Mouse (Mus musculus) left cerebral cortex, postnatal 36 days (tissue): ENCODE data around the gene Srgn. TPM values are rescaled to one million over a fixed set of nuclear protein-coding genes. Genes with fewer than 3 reads are reported as not detected.
"Not testable (repeated sequence)": the region's sequence is repeated elsewhere in the genome, so short reads cannot be mapped to it uniquely, and the experiment has no call there.

Experiments used
- DNase-seq, 2 experiments: peaks; one replicate each; pipeline ENCODE4 v3.0.0; 2021 to 2022; ENCODE audit warnings: low spot score in 2 of 2, mixed read lengths in 1 of 2
- intact Hi-C: fragments of 180-260 bp; cut with DNase I; formaldehyde crosslinking; loops from one replicate; pipeline ENCODE4 v1.15.1; 2025
- total RNA-seq, 2 experiments: library from RNA; stranded (reverse); gene quantifications; 2 replicates each; pipeline ENCODE4 v1.2.3; 2021

Srgn gene
- total RNA-seq, 2 experiments from 2014 or later, result 7.7 to 8.9 TPM

DNA sequence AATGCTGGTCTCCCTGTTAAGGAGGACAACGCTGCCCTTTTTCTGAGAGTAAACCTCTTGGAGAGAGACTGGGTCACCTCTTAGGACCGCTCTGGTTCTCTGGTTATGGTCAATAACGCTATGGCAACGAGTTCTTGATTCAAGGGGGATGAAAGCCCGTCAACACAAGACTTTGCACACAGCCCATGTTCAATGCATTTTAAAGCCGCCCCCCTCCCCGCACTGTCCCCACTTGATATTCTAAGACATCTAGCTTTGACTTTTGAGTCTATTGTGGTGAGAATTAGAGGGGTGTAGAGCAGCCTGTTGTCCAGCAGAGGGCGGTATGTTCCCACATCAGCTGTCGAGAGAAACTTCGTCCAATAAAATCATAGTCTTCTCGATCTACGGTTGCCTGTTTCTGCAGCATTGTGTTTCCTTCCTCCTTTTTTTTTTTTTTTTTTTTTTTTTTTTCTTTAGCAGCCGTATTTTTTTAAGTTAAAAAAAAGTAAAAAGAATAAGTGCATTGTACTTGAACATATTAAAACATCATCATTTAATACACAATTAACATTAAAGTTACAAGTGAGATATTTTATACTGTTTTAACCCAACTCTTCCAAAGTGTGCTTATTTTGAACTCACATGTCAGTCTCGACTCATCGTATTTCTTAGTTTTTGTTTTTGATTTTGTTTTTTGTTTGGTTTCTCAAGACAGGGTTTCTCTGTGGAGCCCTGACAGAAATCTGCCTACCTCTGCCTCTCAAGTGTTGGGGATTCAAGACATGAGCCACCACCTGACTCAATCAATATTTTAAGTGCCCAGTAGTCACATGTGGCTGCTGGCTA lies 26.9 kb downstream of the Srgn start:
- DNase-seq, result peak; percentile 36 to 51
- intact Hi-C loops, result loop anchor here (2.0 kb wide), 1 partner anchor 50 kb away; no protein-coding TSS in a partner anchor

DNA sequence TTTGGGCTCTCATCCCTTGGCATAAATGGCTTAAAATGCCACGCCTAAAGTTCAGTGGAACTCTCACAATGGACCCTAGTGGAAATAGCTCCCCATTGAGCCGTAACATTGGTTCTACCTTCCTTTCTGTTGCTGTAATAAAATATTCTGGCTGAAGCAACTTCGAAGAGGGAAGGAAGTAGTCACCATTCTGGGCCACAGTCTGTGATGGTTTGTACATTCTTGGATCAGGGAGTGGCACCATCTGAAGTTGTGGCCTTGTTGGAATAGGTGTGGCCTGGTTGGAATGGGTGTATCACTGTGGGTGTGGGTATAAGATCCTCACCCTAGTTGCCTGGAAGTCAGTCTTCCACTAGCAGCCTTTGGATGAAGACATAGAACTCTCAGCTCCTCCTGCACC lies 35.6 kb downstream of the Srgn start:
- intact Hi-C loops, DNase-seq: not testable (repeated sequence)

DNA sequence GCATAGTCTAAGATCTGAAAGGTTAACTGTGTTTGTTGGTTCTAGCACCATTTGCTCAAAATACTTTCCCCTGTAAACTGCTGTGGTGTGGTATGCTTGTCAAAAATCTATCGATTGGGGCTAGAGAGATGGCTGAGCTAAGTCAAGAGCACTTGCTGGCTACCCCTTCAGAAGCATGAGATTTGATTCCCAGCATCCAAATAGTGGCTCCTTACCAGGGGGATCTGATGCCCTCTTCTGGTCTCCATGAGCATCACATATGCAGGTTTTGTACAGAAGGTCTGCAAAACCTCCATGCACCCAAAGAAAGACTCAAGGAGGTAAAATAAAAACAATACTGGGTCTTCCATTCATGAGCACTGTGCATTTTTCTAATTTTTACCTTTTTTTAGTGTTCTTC lies 39.0 kb downstream of the Srgn start:
- intact Hi-C loops, result loop anchor here (5.0 kb wide), 1 partner anchor 41 kb away; the partner anchor contains the start of genes 4930507D05Rik and Supv3l1
- DNase-seq, result peak in 1 of 2 experiments; percentile 26

DNA sequence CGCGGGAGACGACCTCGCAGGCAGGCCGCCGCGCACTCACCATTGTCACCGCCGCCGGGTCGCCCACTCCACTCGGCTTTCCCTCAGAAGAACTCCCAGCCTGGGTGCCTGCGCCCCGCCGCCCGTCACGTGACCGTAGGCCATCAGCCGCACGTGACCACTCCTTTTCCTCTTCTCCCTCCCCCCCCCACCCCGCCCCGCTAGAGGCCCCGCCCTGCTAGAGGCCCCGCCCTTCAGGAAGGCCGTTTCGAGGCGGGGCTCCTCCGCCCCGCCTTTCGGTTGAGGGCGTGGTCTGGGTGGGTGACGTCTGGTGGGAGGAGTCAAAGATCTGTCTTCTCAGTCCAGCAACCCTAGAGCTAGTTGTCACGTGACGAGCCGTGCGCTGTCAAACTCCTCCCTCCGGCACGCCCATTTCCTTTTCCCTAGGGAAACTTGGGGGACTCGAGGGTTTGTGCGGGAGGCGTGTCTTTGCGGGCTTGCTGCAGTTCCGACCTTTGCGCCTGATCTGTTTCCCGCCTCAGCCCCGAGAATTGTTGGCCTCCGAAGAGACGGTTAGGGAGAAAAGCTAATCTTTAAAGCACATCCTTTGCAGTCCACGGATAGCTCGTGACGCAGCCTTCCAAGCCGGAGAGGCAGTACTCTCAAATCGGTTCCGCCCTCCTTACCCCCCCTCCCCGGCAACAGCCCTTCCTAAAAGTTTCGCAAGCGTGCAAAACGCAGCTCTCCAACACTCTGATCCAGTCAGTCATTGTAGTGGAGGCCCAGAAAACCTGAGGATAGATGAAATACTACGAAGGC lies 40.4 kb downstream of the Srgn start, which contains the start of gene Vps26a:
TSS of gene Vps26a (minus strand) at position 188 of the 798 bp plus-strand sequence.
- DNase-seq, result peak; percentile 97
- intact Hi-C loops, result loop anchor here (1.0 to 5.0 kb wide), 2 partner anchors 40 to 147 kb away; partner anchors contain the start of genes 4930507D05Rik and Supv3l1

DNA sequence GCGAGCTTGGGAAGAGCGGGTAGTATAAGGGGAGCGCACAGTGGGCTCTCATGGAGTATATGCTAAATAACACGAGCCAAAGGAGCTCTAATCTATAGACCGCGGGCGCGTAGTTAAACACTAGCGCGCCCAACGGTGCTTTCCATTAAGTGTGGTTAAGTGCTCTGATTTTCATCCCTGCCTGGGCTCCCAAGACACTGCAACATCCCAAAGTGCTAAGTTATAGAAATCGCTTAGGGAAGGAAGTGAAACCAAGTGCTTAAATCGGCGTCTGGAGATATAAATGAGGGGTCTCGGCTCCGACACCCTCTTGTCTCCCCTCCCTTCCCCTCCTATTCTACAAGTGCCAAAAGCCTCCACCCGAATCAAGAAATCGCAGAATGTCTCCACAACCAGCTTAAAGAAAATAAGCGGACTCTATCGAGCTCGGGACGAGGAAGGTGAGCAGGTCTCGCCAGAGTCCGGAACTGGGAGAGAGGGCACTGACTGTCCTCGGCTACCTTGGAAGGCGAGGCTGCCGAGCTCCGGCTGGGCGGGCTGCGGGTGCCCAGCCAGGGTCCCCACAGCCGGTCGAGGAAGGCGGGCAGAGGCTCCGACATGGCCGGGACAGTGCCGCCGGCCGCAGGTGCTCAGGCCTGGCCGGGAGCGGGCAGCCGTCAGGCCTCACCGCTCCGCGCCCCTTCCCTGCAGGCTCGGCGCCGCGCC lies 41.2 kb downstream of the Srgn start:
- no peak for DNase-seq
- intact Hi-C loops, result loop anchor here (1.0 to 5.0 kb wide), 2 partner anchors 39 to 146 kb away; partner anchors contain the start of genes 4930507D05Rik and Supv3l1

DNA sequence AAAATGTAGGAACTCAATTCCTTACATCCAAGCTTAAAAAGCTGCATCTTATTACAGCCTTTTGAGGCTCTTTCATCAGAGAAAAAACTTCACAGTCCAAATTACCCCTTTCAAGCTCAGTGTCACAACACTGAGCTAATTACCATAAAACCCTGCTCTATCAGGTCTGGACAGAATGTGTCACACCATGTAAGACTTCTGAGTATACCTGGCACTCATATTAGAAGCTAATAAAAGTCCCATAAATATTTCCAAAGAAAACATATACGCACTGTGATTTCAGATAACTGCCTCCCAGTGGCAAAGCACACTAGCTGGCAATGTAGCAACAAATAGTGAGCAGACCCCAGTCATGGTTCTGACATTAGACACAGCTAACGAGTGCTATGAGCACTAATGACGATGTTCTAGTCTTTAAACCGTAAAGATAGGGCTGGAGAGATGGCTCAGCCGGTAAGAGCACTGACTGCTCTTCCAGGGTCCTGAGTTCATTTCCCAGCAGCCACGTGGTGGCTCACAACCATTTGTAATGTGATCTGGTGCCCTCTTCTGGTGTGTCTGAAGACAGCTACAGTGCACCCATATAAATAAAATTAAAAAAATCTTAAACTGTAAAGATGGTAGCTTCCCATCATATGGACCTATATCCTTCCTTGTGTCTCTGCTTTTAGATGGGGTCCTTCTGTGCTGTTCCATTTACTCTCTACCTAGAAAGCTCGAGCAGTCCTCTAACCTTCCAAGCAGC lies 46.0 kb downstream of the Srgn start:
- no peak for DNase-seq
- intact Hi-C loops, result no loop called here

DNA sequence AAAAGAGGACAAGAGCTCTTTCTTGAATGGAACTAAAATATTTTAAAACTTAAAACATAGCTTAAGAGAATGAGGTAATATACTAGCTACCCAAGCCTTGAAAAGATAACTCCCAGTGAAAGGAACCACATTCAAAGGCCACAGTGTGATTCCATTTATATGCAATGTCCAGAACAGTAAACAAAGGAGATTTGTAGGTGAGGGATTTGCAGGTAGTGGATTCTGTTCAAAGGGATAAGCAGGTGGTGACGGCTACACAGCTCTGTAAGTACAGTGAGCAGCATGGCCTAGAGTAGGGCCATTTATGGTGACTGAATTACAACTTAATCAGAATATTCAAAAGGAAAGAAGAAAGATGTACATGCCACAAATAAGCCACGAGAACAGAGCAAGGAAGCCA lies 50.3 kb downstream of the Srgn start:
- DNase-seq, result no peak
- intact Hi-C loops, result no loop called here

DNA sequence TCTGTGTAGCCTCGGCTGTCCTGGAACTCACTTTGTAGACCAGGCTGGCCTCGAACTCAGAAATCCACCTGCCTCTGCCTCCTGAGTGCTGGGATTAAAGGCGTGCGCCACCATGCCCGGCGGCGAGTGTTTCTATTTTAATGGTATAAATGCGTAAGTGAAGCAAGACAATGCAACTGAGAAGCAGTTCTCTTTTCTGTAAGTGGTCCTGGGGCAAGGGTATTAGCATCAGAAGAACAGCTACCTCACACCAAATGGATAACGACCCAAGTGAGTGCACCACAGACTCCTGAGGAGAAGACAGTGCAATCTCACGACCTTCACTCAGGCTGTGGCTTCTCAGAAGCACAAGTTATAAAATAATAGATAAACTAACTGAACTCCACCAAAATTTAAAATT lies 52.3 kb downstream of the Srgn start:
- intact Hi-C loops, result no loop called here
- DNase-seq, result no peak

DNA sequence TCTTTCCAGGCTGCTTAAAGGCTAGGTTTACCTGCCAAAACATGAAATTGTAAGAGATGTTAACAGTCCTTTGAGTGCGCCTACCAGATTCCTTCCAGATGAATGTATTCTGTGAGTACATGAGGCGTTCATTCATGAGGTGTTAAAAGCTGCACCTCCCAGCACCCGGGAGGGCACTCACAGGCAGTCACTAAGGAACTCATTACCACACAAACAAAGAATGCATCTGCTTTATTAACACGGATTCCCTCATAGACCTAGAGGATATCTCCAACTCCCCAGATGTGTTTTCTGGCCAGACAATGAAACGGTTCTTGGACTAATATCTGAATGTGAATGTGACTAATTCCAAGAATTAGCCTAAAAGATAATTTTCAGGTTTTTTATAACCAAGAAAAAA lies 56.1 kb downstream of the Srgn start:
- intact Hi-C loops, result no loop called here
- DNase-seq, result no peak

DNA sequence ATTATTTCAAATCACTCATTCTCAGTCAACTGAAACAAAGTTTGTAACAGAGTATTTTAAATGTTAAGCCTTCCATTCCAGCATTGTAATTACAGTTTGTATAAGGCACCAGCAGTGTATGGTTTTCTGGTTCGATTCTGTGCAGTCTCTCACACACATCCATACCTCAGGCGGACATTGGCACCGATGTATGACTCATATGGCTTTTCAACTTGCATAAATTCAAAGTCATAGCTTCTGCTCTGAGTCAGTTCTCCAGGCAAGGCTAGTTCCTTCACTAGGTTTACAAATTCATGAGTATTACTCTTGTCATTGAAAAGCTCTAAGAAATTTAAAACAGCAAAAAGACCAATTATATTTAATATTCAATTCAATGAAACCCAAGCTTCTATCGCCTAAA lies 57.5 kb downstream of the Srgn start:
- intact Hi-C loops, result no loop called here
- DNase-seq, result no peak

DNA sequence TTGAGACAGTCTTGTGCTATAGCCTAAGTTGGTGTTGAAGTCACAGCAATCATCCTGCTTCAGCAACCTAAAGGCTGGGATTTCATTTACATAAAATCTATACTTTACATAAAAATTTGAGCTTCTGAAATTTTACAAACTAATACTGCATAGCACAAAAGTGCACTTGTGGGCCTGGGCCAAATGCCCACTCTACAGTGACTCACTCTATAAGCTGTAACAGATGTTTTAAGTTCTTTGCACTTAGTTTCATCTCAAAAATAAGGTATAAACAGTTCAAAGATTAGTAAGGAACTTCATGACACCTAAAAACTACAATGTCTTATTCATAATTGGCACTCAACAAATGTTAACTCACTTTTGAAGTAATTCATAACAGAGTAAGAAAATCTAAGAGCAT lies 65.9 kb downstream of the Srgn start:
- no peak for DNase-seq
- intact Hi-C loops, result no loop called here

DNA sequence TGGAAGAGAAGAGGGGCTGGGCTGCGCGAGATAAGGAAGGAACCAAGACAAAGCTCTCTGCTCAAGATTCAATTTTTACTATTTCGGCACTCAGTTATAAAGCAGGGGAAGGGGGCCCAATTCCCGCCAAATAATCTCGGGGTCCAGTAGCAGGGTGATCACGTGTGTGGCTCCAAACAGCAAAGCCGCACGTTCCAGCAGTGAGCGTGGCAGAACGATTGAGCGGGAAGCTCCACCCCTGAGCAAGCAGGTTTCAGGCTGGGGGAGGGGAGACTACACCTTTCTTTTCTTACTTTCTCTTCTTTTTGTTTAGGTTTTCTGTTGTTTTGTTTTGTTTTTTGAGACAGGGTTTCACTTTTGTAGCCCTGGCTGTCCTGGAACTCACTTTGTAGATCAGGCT lies 75.2 kb downstream of the Srgn start:
- intact Hi-C loops, DNase-seq: not testable (repeated sequence)

DNA sequence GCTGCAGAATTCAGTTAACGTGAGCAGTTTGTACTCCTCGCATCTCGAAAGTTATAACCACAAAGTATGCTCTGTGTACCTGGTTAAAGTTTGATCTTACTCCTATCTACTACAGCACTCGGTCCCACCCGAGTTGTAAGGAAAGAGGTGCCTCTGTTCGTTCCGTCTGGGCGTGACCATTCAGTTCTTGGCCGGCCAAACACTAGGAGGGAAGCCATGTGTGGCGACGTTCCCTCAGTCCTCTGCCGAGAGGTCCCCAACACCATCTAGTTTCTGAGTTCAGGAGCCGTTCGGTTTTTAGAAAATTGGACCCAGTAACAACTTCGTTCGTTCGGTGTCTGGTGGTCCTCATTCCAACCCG lies 77.0 kb downstream of the Srgn start:
- intact Hi-C loops, result no loop called here
- DNase-seq, result no peak

DNA sequence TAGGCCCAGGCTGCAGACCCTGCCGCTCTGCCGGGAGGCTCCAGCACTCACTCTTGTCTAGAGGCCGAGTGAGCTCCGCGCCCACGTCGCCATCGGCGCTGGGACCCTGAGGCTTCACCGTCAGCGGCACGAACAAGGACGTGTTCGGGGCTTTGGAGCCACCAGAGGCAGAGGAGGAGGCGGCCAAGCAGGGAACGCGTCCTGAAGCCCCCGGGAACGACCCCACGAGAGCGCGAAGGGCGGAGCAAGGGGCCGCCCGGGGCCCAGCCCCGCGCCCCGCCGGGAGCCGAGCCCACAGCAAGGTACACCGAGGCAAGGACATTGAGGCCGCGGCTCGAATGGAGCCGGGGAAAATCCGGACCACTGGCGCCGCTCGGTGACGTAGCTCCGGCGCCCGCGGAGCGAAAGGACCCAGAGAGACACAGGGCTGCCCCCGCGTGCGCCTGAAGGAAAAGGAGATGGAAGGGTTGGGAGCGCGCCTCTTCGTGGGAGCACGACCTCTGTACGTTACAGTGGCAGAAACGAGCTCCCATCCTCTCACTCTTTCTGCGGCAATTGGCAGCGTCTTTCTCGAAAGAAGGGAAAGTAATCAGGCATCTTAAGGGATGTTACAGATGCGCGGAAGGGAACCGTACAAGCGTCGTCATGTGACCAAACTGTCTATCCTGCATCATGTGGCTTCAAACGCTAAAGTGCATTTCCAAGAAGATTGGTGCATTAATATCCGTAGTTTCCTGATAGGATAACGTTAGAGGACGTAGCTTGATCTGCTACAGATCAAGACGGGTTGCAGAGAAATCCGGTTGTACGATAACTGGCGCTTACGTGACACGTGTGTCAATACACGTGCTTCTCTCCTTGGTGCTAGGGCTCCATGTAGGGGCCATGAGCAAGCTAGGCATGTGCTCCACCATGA lies 77.6 kb downstream of the Srgn start, which contains the start of the genes 4930507D05Rik and Supv3l1:
TSS of gene 4930507D05Rik (plus strand) at position 126 of the 916 bp plus-strand sequence.
TSS of gene Supv3l1 (minus strand) at position 375 of the 916 bp plus-strand sequence.
- intact Hi-C loops, result loop anchor here (5.0 to 10.0 kb wide), 2 partner anchors 38 to 325 kb away; partner anchors contain the start of gene Vps26a
- DNase-seq, result peak; percentile 91 to 93
